Comparison of ENCODE assay signal across 12 mouse cellular contexts in genomic region chr6:17628701-17629455, GRCm38 (mm10). TPM values are rescaled to one million over a fixed set of nuclear protein-coding genes. Genes with fewer than 3 reads are reported as not detected.
A peak's percentile ranks its signal among the peaks of the same experiment; 100 is the strongest.
DNase-seq lines count a peak whose midpoint lies in the region; ATAC-seq and TF ChIP-seq lines count a peak whose summit lies in the region.
"Had no signal": no experiment of that assay in that cellular context is flagged by ENCODE, and none has a peak within 500 bp of the region (broad histone marks: within the 10 kb centered on the region; RNA-seq: fewer than 3 reads in every experiment).

No protein-coding gene starts in this region.

- no peak overlapping the region for H3K4me2 ChIP-seq in embryonic facial prominence, embryonic 12.5 days (replicated peaks)
- no peak overlapping the region for H3K4me2 ChIP-seq in stomach, embryonic 15.5 days
- no peak overlapping the region for H3K4me2 ChIP-seq in stomach, postnatal 0 days (replicated peaks; ENCODE audit: low read depth)
- H3K4me2 ChIP-seq: heart, embryonic 13.5 days had no signal

- no peaks in the 10 kb centered on the region for H3K27me3 ChIP-seq in embryonic facial prominence, embryonic 12.5 days
- no peaks in the 10 kb centered on the region for H3K27me3 ChIP-seq in embryonic facial prominence, embryonic 10.5 days (replicated peaks; ENCODE audit: low read depth, poor library complexity, severe bottlenecking)
- H3K27me3 ChIP-seq in stomach, embryonic 15.5 days (replicated peaks): no peaks in the 10 kb centered on the region
- no peaks in the 10 kb centered on the region for H3K27me3 ChIP-seq in stomach, postnatal 0 days (ENCODE audit: control insufficient read depth, insufficient read depth, low read length)
- H3K27me3 ChIP-seq: heart, embryonic 13.5 days; Patski had no signal

- 56% methylated on average over 6 of the region's 6 CpGs for WGBS in embryonic facial prominence, embryonic 12.5 days
- WGBS in embryonic facial prominence, embryonic 10.5 days: 61% methylated on average over 6 of the region's 6 CpGs
- WGBS in stomach, embryonic 15.5 days: 61% methylated on average over 6 of the region's 6 CpGs
- WGBS in stomach, postnatal 0 days: 58% methylated on average over 6 of the region's 6 CpGs

- no peaks in the 10 kb centered on the region for H3K9me3 ChIP-seq in embryonic facial prominence, embryonic 12.5 days
- no peaks in the 10 kb centered on the region for H3K9me3 ChIP-seq in embryonic facial prominence, embryonic 10.5 days
- H3K9me3 ChIP-seq in stomach, embryonic 15.5 days: no peaks in the 10 kb centered on the region
- H3K9me3 ChIP-seq in stomach, postnatal 0 days (ENCODE audit: control insufficient read depth, low read length): no peaks in the 10 kb centered on the region
- H3K9me3 ChIP-seq: heart, embryonic 13.5 days had no signal

- no peaks in the 10 kb centered on the region for H3K36me3 ChIP-seq in embryonic facial prominence, embryonic 12.5 days
- H3K36me3 ChIP-seq in embryonic facial prominence, embryonic 10.5 days (replicated peaks): no peaks in the 10 kb centered on the region
- no peaks in the 10 kb centered on the region for H3K36me3 ChIP-seq in stomach, embryonic 15.5 days
- H3K36me3 ChIP-seq in stomach, postnatal 0 days (ENCODE audit: control insufficient read depth, insufficient read depth, low read length): no peaks in the 10 kb centered on the region
- H3K36me3 ChIP-seq: heart, embryonic 13.5 days had no signal

- no peak for TF ChIP-seq CTCF in stomach, postnatal 0 days (IDR thresholded peaks at IDR 0.05; ENCODE audit: low read depth)

- H3K27ac ChIP-seq in embryonic facial prominence, embryonic 12.5 days: peak overlapping the region; percentile 41; the same call in 1 of the 2 replicates
- no peak overlapping the region for H3K27ac ChIP-seq in embryonic facial prominence, embryonic 10.5 days (replicated peaks)
- H3K27ac ChIP-seq in stomach, embryonic 15.5 days: peak overlapping the region; percentile 9
- H3K27ac ChIP-seq in stomach, postnatal 0 days (replicated peaks): no peak overlapping the region
- H3K27ac ChIP-seq: heart, embryonic 13.5 days had no signal

- H3K4me1 ChIP-seq in embryonic facial prominence, embryonic 12.5 days: no peaks in the 10 kb centered on the region
- H3K4me1 ChIP-seq in embryonic facial prominence, embryonic 10.5 days: peaks cover 4% of the 10 kb centered on the region; the same call in 1 of the 2 replicates
- H3K4me1 ChIP-seq in stomach, embryonic 15.5 days: no peaks in the 10 kb centered on the region
- H3K4me1 ChIP-seq in stomach, postnatal 0 days (replicated peaks; ENCODE audit: control insufficient read depth, insufficient read depth): no peaks in the 10 kb centered on the region

- DNase-seq in embryonic facial prominence, embryonic 10.5 days (ENCODE audit: low spot score): no peak
- DNase-seq in layer of hippocampus, postnatal 10 days (ENCODE audit: low spot score in 2 of 2): peak; percentile 16 to 22
- no peak for DNase-seq in layer of hippocampus, adult 8-10 months (ENCODE audit: low spot score in 2 of 2)
- DNase-seq in stomach, postnatal 0 days (ENCODE audit: low spot score): no peak
- peak; percentile 66 for DNase-seq in telencephalon, adult 2 months (ENCODE audit: low read depth, low spot score)
- DNase-seq in thymus, postnatal 0 days (ENCODE audit: low spot score): no peak
- DNase-seq: kidney, adult 9 months had no signal

- no peak overlapping the region for H3K4me3 ChIP-seq in embryonic facial prominence, embryonic 12.5 days
- no peak overlapping the region for H3K4me3 ChIP-seq in embryonic facial prominence, embryonic 10.5 days
- no peak overlapping the region for H3K4me3 ChIP-seq in stomach, embryonic 15.5 days (replicated peaks)
- H3K4me3 ChIP-seq in stomach, postnatal 0 days (ENCODE audit: low read depth, low read length): no peak overlapping the region
- H3K4me3 ChIP-seq: erythroblast, embryonic 14.5 days; heart, embryonic 13.5 days had no signal

- no peak overlapping the region for H3K9ac ChIP-seq in embryonic facial prominence, embryonic 12.5 days
- H3K9ac ChIP-seq in stomach, embryonic 15.5 days: no peak overlapping the region
- H3K9ac ChIP-seq in stomach, postnatal 0 days (ENCODE audit: low read length): no peak overlapping the region
- H3K9ac ChIP-seq: heart, embryonic 13.5 days had no signal

- ATAC-seq in embryonic facial prominence, embryonic 12.5 days (ENCODE audit: insufficient number of reproducible peaks, insufficient read depth, low FRiP score, low TSS enrichment): no peak
- ATAC-seq in stomach, embryonic 15.5 days (ENCODE audit: insufficient read depth, low FRiP score, low read depth): no peak
- ATAC-seq in stomach, postnatal 0 days (ENCODE audit: low FRiP score, low TSS enrichment): no peak
- ATAC-seq: Patski had no signal

- TF ChIP-seq EP300 in stomach, postnatal 0 days (optimal IDR thresholded peaks at IDR 0.05): no peak

RNA-seq across cellular contexts. Expression of gene Capza2, which starts 7.2 kb away (rescaled TPM):
- polyA plus RNA-seq in embryonic facial prominence, embryonic 12.5 days (2016; fragmentation: Nextera tagmentation; extraction: Ambion mirVana): 187 and 194 TPM in 2 replicates
- 192 and 199 TPM in 2 replicates for polyA plus RNA-seq in embryonic facial prominence, embryonic 10.5 days (2016; fragmentation: Nextera tagmentation; extraction: Ambion mirVana)
- total RNA-seq in layer of hippocampus, postnatal 10 days (2021): 100 to 1,000 TPM; 255 to 273 TPM
- total RNA-seq in layer of hippocampus, adult 8-10 months (2022): 100 to 1,000 TPM; 271 to 292 (median 278) TPM
- polyA plus RNA-seq in stomach, embryonic 15.5 days (2015; fragmentation: Nextera tagmentation; extraction: Ambion mirVana): 218 and 225 TPM in 2 replicates
- polyA plus RNA-seq in stomach, postnatal 0 days (2015; fragmentation: Nextera tagmentation; extraction: Ambion mirVana): 161 and 167 TPM in 2 replicates
- polyA plus RNA-seq in thymus, postnatal 0 days (2015; fragmentation: Nextera tagmentation; extraction: Ambion mirVana): 267 and 279 TPM in 2 replicates

Comparison
In these comparisons a context has a peak if more than half of its experiments do, and no peak if none do; other contexts are left out.
1. H3K27ac ChIP-seq: peak in embryonic facial prominence, embryonic 12.5 days (single experiment) and stomach, embryonic 15.5 days (single experiment); none in embryonic facial prominence, embryonic 10.5 days (single experiment) and stomach, postnatal 0 days (single experiment).
2. DNase-seq: peak in layer of hippocampus, postnatal 10 days (2 of 2) and telencephalon, adult 2 months (single experiment); none in embryonic facial prominence, embryonic 10.5 days (single experiment), layer of hippocampus, adult 8-10 months (0 of 2), stomach, postnatal 0 days (single experiment) and thymus, postnatal 0 days (single experiment).